10 mouse cellular contexts compared by ENCODE assay signal in genomic region chr6:126645644-126646358, GRCm38 (mm10). TPM values are rescaled to one million over a fixed set of nuclear protein-coding genes. Genes with fewer than 3 reads are reported as not detected.
A peak's percentile ranks its signal among the peaks of the same experiment; 100 is the strongest.
DNase-seq lines count a peak whose midpoint lies in the region; ATAC-seq lines count a peak whose summit lies in the region.
"Had no signal": no experiment of that assay in that cellular context is flagged by ENCODE, and none has a peak within 500 bp of the region (broad histone marks: within the 10 kb centered on the region; RNA-seq: fewer than 3 reads in every experiment).

No protein-coding gene starts in this region.

- peak overlapping the region; percentile 44 to 48 for H3K4me3 ChIP-seq in heart, embryonic 14.5 days (ENCODE audit: control insufficient read depth in 1 of 2, insufficient read depth in 1 of 2, low read depth in 1 of 2, low read length in 2 of 2)
- H3K4me3 ChIP-seq in midbrain, embryonic 11.5 days (ENCODE audit: low read depth, low read length), result peak overlapping the region; percentile 44
- H3K4me3 ChIP-seq: megakaryocyte, embryonic 14.5 days had no signal

- peaks cover 73% of the 10 kb centered on the region for H3K27me3 ChIP-seq in heart, embryonic 14.5 days (ENCODE audit: control insufficient read depth, insufficient read depth, low read length)
- H3K27me3 ChIP-seq in midbrain, embryonic 11.5 days (ENCODE audit: control insufficient read depth, insufficient read depth, low read length), result peaks cover 54% of the 10 kb centered on the region

- DNase-seq in heart, adult 9 months (ENCODE audit: low spot score in 2 of 2), result no peak
- DNase-seq in cerebellum, adult 9-10 months, result peak; percentile 87
- peak; percentile 75 for DNase-seq in forelimb bud, embryonic 11.5 days (ENCODE audit: low read depth, low spot score)
- DNase-seq in layer of hippocampus, adult 9-11 months, result peak; percentile 82
- peak; percentile 97 for DNase-seq in midbrain, embryonic 11.5 days (ENCODE audit: low spot score, missing footprints)
- DNase-seq in testis, postnatal 14 days (ENCODE audit: low spot score), result peak; percentile 46
- DNase-seq in gastrocnemius, postnatal 4 days (ENCODE audit: low spot score in 2 of 2), result no peak

- H3K4me2 ChIP-seq in heart, embryonic 14.5 days (ENCODE audit: low read length), result peak overlapping the region; percentile 94
- peak overlapping the region; percentile 99 for H3K4me2 ChIP-seq in midbrain, embryonic 11.5 days

- ATAC-seq in heart, embryonic 14.5 days (ENCODE audit: insufficient number of reproducible peaks, insufficient read depth, low FRiP score, low read depth), result peak; percentile 31; the same call in 1 of the 2 replicates
- ATAC-seq in midbrain, embryonic 11.5 days (ENCODE audit: low FRiP score), result peak; percentile 90

- H3K9me3 ChIP-seq in heart, embryonic 14.5 days (ENCODE audit: control insufficient read depth, low read length), result no peaks in the 10 kb centered on the region
- H3K9me3 ChIP-seq in midbrain, embryonic 11.5 days (ENCODE audit: control insufficient read depth, low read length), result no peaks in the 10 kb centered on the region

- 2% methylated on average over 27 of the region's 27 CpGs for WGBS in heart, embryonic 14.5 days
- 1% methylated on average over 27 of the region's 27 CpGs for WGBS in midbrain, embryonic 11.5 days

- no peak overlapping the region for H3K27ac ChIP-seq in heart, embryonic 14.5 days (replicated peaks in 1 of 2; ENCODE audit: control insufficient read depth in 1 of 2, insufficient read depth in 1 of 2, low read depth in 2 of 2, low read length in 2 of 2)
- no peak overlapping the region for H3K27ac ChIP-seq in midbrain, embryonic 11.5 days (ENCODE audit: low read depth, low read length)

- H3K9ac ChIP-seq in heart, embryonic 14.5 days (ENCODE audit: low read length), result peak overlapping the region; percentile 6; the same call in 1 of the 2 replicates
- H3K9ac ChIP-seq in midbrain, embryonic 11.5 days (ENCODE audit: low read length), result no peak overlapping the region; the same call in 1 of the 2 replicates

- H3K36me3 ChIP-seq in heart, embryonic 14.5 days (ENCODE audit: control insufficient read depth, insufficient read depth, low read length), result no peaks in the 10 kb centered on the region
- H3K36me3 ChIP-seq in midbrain, embryonic 11.5 days (ENCODE audit: control insufficient read depth, insufficient read depth, low read length), result no peaks in the 10 kb centered on the region

- peaks cover 8 to 30% of the 10 kb centered on the region in 2 experiments for H3K4me1 ChIP-seq in heart, embryonic 14.5 days (ENCODE audit: control insufficient read depth in 2 of 2, insufficient read depth in 2 of 2, low read length in 2 of 2)
- H3K4me1 ChIP-seq in midbrain, embryonic 11.5 days (ENCODE audit: control insufficient read depth, insufficient read depth, low read length), result peaks cover 18% of the 10 kb centered on the region

RNA-seq across cellular contexts. Expression of gene Kcna1, which starts 0.4 kb away (rescaled TPM):
- 0.09 TPM in 1 of 2 replicates, not detected in the other for polyA plus RNA-seq in heart, embryonic 14.5 days (2014; fragmentation: Nextera tagmentation; extraction: Ambion mirVana)
- polyA plus RNA-seq in midbrain, embryonic 11.5 days (2014; fragmentation: Nextera tagmentation; extraction: Ambion mirVana), result 0.66 and 0.74 TPM in 2 replicates
- 1 to 10 TPM; 5.7 to 7.0 TPM for total RNA-seq in gastrocnemius, postnatal 4 days (2021)
- total RNA-seq: MEL had no signal

Comparison
In these comparisons a context has a peak if more than half of its experiments do, and no peak if none do; other contexts are left out.
1. DNase-seq: peak in cerebellum, adult 9-10 months (single experiment), forelimb bud, embryonic 11.5 days (single experiment), layer of hippocampus, adult 9-11 months (single experiment), midbrain, embryonic 11.5 days (single experiment) and testis, postnatal 14 days (single experiment); none in heart, adult 9 months (0 of 2) and gastrocnemius, postnatal 4 days (0 of 2).